Mouse (Mus musculus) layer of hippocampus, adult 9-11 months (tissue): ENCODE measurements around the gene Slc22a12.

Experiments
- DNase-seq: peaks from one replicate; pipeline ENCODE4 v3.0.0; 2022

Slc22a12 gene

GRCm38 (mm10) chr19:6539592-6539991 lies 3.2 kb downstream of the Slc22a12 start:
- DNase-seq: no peak

DNA sequence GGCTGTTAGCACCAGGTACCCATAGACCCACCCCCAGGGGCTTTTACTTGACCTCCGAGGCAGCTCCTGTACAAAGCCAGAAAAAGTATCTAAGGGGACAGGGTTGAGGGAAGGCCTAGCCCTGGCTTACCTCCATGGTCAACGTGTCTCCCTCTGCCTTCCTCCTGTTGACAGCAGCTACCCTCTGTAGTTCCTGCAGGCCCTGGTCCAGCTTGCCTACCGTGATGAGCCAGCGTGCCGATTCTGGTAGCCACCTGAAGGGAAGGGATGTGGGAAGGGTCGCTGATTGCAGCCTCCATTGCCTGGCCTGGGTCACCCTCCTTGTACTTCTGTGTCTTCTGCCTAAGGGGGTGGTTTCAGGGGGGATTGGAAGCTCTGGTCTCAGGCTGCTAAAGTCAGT lies 4.3 kb downstream of the Slc22a12 start:
- no peak for DNase-seq

GRCm38 (mm10) chr19:6537526-6537925 lies 5.3 kb downstream of the Slc22a12 start:
- DNase-seq: no peak

DNA sequence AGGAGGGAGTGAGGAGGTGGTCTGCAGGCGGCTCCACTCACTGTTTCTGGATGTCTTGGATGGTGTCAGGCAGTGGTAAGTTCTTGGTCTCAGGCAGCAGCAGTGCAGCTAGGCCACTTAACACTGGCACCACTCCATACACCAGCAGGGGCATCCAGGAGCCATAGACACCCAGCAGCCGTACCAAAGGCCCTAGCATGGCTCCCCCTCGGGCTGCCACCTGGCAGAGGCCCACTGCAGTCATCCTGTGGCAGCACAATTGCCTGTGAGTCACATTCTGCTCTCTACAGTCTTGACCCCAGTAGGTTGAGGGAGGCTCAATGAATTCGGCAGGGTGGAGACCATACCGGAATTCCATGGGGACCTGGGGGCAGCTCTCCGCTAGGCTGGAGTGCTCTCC lies 6.1 kb downstream of the Slc22a12 start:
- DNase-seq: no peak

- DNase-seq: no peak
Measured at GRCm38 (mm10) chr19:6536201-6536600, 6.6 kb downstream of the Slc22a12 start.

GRCm38 (mm10) chr19:6534118-6534415 lies 8.8 kb downstream of the Slc22a12 start:
- DNase-seq: no peak

DNA sequence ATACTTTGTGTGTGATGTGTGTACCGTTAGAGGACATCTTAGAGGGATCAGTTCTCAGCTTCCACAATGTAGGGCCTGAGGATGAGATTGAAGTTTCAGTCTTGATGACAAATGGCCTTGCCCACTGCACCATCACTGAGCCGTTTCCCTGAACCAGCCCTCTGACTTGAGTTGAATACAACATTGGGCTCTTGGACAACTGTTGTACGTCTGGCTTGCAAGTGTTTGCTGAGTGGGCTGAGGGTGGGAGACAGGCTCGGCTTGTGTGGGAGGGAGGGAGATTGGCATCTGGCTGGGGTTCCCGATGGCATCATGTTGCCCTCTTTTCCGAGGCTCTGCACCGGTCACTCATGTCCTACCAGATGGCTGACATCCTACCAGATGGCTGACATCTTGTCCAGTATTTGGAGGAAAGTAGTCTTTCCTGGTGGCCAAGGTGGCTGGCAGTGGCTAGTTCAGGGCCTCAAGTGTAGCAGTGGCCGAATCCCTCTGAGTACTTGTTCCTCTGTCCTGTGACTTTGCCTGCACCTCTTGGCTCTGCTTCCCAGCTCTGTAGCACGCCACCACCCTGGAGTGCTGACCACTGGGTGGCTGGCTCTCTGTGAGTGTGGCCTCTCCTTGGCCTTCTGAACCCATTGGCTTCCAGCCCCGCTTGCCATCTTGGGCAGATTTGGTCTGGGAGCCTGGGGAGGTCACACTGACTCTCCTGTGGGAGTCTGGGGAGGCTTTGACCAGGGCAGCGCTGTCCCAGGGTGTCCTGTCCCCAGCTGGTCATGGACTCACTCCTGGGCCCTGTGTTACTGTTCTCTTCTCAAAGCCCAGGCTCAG lies 9.3 kb downstream of the Slc22a12 start:
- no peak for DNase-seq

DNA sequence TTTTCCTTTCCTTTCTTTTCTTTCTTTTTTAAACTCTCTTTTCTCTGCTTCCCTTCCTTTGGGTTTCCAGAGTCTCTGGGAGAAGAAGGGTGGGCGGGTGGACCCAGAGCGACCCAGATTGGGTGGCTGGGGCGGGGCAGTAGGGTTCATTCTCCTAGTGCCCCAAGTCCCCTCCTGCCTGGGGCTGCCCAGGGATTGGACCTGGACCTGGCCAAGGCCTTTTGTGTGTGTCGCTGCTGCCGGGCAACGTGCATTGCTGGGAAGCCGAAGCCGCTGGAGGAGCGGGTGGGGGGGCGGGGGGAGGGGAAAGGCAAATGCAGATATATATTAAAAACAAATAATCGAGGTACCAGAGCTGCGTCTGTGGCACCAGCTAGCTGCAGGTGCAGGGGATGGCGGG lies 10.2 kb downstream of the Slc22a12 start:
- no peak for DNase-seq

DNA sequence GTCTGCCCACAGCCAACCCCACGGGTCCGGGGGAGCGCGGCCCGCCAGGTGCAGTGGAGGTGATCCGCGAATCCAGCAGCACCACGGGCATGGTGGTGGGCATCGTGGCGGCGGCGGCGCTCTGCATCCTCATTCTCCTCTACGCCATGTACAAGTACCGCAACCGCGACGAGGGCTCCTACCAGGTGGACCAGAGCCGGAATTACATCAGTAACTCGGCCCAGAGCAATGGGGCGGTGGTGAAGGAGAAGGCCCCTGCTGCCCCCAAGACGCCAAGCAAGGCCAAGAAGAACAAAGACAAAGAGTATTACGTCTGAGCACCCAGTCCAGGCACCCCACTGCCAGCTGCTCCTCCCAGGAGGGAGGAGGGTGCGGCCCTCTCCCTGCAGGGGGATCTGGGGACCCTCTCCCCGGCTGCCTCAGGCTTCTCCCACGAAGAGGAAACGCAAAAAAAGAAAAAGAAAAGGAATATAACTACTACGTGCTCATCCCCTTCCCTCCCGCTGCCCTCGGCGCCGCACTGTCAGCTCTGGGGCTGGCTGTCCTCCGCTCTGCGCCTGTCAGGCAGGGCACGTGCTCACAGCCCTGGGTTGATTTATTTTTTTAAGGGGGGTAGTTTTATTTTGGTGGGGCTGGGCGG lies 10.9 kb downstream of the Slc22a12 start:
- no peak for DNase-seq

DNA sequence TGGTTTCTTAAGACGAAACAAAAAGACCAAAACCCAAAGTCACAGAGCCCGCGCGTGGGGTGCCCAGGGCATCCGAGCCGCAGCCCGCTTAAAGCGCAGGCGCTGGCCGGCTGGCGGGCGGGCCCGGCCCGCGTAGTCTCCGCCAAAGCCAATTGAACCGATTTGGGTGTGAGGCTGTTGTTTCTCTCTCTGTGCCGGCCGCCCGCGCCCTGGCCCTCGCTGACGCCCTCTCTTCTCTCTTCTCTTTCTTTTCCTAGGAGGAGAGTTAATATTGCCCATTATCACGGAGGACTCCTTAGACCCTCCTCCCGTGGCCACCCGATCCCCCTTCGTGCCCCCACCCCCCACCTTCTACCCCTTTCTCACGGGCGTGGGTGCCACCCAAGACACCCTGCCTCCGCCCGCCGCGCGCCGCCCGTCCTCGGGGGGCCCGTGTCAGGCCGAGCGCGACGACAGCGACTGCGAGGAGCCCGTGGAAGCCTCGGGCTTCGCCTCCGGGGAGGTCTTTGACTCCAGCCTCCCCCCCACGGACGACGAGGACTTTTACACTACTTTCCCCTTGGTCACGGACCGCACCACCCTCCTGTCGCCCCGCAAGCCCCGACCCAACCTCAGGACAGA lies 11.7 kb downstream of the Slc22a12 start:
- no peak for DNase-seq

DNA sequence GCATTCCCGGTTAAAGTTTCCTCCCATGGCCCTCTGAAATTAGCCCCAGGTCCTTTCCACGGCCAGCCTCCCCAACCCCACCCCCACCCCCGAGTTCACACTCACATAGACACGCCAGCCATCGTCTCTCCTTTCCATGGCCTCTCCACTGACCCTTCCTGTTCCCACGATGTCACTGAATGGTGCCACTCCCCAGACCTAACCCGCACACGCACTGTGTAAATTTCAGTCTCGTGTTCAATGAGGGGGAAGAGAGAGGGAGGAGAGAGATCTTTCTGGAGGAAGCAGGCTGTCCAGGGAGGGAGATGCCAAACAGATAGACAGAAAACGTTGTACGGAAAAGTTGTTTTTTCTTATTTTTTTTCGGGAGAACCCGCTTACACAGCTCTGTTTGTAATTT lies 12.5 kb downstream of the Slc22a12 start:
- no peak for DNase-seq

DNA sequence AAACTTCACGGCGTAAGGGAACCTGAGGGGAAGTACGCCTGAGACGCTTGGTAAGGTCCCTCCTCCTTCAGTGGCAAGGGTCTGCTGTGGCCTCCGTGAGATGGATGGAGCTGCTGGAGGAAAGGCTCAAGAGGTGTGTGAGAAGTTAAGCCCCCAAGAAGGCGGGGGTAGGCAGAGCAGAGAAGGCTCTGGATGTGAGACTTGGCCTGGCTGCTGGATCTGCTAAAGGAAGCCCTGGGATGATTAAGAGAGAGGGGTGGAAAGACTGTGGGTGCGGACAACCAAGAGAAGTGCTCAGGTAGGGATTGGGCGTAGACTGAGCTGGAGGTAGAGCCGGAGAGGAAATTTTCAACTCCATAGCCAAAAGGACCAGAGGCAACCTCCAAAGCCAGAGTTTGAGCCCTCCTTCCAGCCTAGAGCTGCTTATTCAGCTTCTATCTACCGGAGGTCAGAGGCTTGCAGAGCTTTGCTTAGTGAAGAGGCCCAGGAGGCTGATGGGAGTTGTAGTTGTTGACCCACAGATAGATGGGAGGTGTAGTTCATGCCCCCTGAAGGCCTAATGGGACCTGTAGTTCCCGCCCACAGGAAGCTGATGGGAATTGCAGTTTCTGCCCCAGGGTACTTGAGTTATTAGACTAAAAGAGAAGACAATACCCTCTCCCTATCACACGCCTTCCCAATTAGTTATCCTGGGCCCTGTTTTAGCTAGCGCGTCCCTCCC lies 13.4 kb downstream of the Slc22a12 start:
- no peak for DNase-seq

GRCm38 (mm10) chr19:6527839-6528531 lies 14.8 kb downstream of the Slc22a12 start:
- DNase-seq: no peak

DNA sequence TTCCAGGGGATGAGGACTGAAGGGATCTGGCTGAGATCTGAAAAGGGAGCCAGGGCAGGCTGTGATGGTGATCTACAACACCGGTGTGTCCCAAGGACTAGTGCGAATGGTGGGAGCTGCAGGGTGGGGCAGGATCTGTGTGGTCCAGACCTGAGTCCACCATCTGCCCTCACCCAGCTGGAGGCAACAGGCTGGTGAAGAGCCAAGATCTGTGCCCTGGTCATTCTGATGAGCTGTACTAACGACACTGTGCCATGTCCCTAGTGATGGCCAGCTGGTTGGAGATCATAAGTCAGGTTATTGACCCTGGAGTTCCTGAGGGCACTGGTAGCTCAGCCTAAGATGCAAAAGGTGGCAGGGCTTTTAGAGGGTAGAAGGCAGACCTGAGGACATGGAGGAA lies 15.4 kb downstream of the Slc22a12 start:
- no peak for DNase-seq

- no peak for DNase-seq
Measured at GRCm38 (mm10) chr19:6526010-6526409, 16.8 kb downstream of the Slc22a12 start.

DNA sequence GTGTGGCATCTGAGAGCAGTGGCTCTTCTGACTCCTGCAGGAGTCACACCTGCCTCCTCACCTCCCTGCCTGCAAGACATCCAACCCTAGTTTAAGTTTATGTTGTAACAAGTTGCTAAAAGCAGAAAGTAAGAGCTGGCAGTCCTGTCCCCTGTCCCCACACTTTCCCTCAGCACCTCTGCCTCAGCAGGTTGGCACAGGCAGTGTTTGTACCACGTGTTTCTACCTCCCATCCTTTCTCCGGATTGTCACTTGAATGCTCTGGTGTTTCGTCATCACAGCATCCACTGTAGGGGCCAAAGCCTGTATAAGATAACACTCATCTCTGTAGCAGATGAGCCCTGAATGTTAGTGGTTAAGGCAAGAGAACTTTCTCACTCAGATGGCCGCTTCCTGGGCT lies 17.8 kb downstream of the Slc22a12 start:
- DNase-seq: no peak

DNA sequence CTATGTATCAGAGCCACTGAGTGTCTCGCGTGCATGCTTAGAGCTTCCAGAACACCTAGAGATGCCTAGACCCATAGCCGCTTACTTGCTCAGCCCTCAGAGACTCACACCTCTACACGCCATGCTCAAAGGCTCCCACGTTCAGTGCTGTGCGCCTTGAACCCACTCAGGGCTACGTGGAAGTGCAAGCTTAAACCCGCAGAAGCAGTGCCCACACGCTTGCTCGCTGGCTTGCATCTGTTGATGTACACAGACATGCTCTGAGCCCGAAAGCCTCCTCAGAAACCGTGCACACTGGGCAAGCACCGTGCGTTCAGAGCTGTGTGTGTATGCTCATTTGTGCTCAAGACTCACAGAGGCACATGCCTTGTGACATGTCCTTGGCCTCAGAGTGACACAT lies 20.5 kb downstream of the Slc22a12 start:
- no peak for DNase-seq

- DNase-seq: no peak
Measured at GRCm38 (mm10) chr19:6521630-6522029, 21.2 kb downstream of the Slc22a12 start.

- DNase-seq: no peak
Measured at GRCm38 (mm10) chr19:6519483-6519882, 23.3 kb downstream of the Slc22a12 start.

GRCm38 (mm10) chr19:6518601-6519000 lies 24.2 kb downstream of the Slc22a12 start:
- peak; percentile 70 for DNase-seq

DNA sequence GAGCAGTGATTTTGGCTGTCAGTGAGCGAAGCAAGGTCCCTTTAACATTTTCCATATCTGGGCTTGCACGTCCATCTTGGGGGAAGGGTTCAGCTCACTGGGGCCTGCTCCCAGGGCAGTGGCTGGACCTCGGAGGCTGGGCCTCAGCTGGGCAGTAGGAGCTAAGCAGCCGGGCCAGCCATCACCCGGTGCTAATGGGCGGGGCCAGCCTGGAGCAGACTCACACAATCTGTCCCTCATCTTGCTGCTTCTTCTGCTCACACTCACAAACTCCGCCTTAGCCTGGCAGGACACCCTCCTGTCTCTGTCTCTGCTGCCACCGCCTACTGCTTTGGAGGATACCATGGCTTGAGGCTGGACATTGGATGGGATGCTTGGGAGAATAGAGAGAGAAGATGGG lies 26.7 kb downstream of the Slc22a12 start:
- no peak for DNase-seq

- DNase-seq: no peak
Measured at GRCm38 (mm10) chr19:6515448-6515847, 27.4 kb downstream of the Slc22a12 start.

DNA sequence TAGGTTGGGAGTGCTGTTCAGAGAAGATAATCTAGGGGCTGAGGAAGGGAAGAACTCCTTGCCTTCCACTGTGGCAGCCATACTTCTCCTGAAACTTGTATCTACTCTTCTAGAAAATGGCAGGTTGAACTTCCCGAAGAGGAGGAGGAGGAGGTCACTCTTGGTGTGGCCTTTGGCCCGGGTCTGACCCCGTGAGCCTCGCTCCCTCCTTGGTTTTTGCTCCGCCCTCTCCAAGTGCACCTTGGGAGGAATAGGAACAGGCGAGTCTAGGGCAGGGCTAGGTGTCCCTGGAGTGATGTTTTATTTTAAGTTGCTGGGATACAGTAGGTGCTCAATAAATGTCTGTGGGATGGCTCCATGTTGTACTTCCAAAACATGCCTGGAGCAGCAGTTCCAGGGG lies 27.9 kb downstream of the Slc22a12 start:
- no peak for DNase-seq
